Mouse (Mus musculus): ENCODE data around the gene Ube2g1.

DNA sequence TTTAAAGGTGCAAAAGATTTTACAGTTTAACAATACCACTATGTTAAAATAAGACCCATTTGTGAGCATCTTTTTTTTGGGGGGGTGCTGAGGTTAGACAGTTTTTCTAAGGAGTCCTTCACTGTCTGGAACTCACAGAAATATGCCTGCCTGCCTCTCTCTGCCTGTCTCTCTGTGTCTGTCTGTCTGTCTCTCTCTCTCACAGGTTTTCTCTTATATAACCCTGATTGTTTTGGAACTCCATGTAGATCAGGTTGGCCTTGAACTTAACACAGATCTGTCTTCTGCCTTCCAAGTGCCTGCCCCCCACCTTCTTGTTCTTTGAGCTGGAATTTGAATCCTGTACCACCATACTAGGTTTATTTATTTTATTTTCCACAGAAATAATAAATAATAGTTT lies 2.2 kb downstream of the Ube2g1 start:
- TF ChIP-seq CTCF (IDR thresholded peaks at IDR 0.05), result no peak
- no peak for TF ChIP-seq EP300 (IDR thresholded peaks at IDR 0.05)
